Mouse (Mus musculus): Measurements from ENCODE around the gene Slc11a1.

The Slc11a1 gene

DNA sequence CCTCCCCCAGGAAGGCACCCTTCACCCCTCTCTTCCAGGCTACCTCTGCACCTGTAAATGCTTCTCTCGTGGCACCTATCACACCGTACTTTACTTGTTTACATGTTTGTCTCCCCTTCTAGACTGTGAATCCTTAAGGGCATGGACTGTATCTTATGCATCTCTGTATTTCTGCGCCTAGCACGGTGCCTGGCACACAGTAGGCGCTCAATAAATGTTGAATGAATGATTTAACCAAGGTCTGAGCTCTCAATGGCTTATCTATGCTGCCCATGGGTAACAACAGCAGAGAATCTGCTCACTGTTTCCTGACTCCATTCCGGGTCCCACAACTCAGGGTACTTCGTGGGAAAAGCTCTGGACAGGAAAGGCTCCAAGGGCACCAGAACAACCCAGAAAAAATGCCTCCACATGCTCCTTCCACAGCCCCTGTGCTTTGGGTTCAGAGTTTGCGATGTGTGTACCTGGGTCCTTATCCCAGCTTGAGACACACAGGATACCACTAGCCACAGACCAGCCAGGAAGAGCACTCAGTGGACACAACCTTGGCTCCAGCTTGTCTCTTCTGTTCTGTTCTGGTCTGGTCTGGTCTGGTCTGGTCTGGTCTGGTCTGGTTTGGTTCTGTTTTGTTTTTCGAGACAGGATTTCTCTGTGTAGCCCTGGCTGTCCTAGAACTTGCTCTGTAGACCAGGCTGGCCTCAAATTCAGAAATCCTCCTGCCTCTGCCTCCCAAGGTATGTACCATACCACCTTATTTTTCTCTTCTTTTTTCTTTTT lies 21.4 kb upstream of the Slc11a1 start:
- no peak for DNase-seq

DNA sequence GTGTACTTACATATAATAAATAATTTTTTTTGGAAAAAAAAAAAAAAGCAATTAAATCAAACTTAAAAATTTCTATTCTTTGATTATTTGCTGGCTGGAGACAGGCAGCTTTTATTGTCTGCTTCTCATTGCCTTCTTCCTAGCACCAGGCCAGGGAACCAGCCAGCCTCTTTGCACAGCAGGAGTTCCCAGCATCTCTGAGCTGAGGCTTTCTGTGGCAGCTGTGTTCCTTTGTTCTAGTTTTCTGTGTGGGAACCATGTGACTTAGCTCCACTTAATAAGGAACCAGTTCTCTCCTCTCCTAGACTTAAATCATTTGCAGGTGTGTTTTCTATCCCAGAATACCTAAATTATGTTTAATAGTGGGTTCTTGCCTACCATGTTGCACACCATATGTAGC lies 17.5 kb upstream of the Slc11a1 start:
- peak; percentile 28 for DNase-seq

DNA sequence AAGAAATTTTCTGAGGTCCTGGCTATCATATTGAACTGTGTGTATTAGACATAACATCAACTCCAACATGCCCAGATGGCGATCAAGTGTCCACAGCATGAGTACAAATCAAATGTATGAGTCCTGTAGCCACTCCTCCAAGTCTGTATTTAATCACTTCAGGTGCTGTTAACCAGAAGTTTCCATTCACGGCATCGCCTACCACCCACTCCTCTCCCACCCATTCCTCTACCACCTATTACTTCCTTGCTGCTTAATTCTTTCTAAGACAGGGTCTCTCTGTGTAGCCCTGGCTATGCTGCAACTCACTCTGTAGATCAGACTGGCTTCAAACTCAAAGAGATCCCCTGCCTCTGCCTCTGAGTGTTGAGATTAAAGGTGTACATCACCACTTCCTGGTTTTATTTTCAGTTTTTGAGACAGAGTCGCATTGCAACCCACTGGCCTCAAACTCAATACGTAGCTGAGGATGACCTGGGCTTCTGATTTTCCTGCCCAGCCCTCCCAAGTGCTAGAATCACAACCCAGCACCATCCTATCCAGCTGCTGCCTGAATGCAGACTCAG lies 15.0 kb upstream of the Slc11a1 start:
- DNase-seq, result no peak

DNA sequence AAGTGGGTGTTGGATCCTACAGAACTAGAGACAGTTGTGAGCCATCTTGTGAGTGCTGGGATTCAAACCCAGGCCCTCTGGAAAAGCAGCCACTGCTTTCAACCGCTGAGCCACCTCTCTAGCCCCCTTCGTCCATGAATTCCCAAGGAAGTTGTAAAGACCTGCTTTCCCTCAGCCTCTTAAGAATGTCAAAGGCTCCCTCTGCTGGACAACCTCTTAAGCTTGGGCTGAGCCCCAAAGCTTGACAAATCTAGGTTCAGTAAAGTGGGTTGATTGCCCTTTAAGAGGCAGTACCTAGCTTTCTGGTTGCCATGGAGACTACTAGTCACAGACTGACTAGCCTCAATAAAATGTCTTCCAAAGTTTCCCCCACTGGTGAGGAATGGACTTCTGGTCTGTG lies 13.2 kb upstream of the Slc11a1 start, which contains the start of gene Catip:
Gene Catip, plus strand, starts transcription at position 297 of the 400 bp plus-strand sequence.
- peak; percentile 91 for DNase-seq

DNA sequence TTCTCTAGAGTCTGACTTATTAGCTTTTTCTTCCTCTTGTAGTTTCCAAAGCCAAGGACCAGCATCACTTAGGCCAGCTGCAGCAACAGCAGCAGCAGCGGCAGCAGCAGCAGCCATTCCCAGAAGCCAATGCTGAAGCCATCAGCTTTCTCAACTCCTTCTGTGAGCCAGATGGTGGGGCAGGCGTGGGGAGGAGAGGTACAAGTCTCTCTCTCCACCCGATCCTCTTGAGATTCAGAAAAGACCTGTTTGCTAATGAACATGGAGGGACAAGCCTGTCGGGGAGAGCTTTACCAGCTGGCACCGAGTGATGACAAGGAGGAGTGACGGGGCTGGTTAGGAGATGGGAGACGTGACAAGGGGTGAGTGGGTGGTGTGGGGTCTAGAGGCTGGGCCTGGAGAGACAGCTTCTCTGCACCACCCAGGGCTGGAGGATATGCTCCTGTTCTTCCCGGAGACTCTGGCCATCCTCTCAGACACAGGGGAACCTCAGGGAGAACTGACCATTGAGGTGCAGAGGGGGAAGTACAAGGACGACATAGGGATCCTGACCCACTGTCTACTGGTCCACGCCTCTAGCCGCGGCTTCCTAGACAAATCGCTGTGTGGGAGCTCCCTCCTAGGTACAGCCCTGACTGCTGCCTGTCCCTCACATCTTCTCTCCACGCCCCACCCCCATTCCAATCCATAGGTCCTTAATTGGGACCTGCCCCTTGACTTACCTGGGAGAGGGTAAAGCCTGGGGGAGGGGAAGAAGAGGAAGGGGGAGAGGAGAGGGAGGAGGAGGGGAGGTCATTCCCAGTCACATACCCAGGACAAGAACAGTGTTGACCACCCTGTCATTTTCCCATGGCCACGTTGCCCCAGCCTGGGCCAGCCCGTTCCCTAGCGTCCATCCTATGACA lies 12.4 kb upstream of the Slc11a1 start:
- DNase-seq, result no peak

DNA sequence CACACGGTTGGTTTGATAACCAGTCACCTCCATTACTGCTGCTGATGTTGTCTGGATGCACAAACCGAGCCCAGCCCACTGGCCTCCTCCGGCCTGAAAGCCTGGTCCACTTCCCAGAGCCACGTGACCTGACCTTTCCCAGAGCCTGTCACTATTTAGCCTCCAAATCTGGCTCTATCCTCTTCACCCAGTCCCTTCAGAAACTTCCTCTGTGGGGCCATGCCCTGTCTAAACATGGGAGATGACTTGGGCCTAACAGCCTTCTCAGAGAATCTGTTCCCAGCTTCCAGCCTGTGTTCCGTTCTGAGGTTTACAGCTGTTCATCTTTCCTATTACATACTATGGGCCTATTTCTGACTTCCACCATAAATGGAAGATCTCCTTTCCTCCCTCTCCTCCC lies 11.6 kb upstream of the Slc11a1 start:
- no peak for DNase-seq

DNA sequence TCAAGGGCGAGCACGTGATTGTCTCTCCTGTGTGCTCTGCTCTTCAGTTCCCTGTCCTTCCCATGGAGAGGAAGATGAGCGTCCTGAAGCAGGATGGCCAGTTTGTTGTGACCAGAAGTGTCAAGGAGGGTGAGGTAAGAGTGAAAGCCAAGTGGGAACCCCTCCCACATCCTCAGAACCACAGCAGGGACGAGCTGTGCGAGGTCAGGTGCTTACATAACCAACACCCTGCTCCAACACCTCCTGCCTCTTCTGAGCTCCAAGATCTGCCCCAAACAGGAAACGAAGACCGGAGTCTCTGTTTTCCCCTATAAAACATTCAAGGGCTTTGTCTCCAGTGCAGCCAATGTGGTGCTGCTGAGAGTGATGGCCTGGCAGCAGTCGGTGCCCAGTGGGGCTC lies 10.7 kb upstream of the Slc11a1 start:
- no peak for DNase-seq

DNA sequence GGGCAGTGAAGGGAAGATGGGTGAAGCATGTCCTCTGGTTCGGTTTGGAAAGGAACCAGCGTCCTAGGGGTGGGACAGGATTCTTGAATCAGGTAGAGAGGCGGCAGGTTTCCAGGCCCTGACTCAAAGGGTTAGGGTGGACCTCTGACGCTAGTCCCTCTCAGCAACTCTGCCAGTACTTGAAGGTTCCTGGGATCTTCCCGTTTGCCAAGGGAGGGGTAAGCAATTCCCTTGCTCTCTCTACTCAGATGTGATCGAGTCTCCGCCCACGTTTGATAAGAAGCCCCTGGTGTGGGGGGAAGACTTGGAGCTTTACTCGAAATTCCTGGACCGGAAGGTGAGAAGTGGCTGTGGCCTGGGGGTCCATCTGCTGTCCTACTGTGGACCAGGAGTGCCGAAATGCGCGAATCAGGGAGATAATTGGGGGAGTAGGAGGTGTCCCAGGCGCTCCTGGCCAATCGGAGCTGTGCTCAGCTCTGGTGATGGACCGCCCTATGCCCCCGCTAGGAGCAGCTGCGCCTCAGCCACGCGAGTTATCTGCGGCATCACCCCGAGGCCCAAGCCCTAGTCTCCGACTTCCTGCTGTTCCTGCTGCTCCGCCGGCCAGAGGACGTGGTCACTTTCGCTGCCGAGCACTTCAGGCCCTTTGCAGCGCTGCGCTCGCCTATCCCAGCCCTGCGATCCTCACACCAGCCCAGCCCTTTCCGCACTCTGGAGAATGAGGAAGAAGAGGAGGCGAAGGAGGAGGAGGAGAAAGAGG lies 6.9 kb upstream of the Slc11a1 start:
- DNase-seq, result peak; percentile 75

DNA sequence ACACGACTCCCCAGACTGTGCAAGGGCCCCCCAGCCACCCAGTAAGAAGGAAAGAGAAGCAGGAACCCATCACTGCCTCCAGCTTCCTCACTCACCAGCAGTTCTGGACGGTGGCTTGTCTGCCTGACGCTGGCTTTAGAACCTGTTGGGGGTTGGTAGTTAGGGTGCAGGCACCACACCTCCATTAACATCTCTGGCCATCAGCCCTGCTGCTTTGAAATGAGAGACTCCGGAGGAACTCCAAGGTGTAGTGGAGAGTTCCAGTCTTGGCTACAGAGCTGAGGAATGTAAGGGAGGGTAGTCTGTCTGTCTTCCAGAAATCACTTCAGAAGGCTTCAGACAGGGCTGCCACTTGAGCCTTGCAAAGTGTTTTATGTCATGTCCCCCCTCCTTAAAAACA lies 5.0 kb upstream of the Slc11a1 start:
- no peak for DNase-seq

DNA sequence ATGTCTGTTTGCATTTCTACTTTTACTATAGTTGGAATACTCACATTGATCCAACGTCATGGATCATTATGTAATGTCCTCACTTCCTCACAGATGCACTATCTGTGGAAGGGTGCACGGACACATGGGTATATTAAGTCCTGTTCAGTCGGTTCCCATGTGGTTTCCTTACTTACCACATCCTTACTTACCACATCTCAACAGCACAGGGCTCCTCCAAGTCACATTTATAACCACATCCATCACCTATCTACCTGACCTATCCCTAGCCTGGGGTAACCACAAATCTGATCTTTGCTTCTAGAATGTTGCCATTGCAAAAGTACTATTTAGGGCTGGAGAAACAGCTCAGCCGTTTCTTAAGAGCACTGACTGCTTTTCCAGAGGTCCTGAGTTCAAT lies 1.6 kb upstream of the Slc11a1 start:
- DNase-seq, result no peak

DNA sequence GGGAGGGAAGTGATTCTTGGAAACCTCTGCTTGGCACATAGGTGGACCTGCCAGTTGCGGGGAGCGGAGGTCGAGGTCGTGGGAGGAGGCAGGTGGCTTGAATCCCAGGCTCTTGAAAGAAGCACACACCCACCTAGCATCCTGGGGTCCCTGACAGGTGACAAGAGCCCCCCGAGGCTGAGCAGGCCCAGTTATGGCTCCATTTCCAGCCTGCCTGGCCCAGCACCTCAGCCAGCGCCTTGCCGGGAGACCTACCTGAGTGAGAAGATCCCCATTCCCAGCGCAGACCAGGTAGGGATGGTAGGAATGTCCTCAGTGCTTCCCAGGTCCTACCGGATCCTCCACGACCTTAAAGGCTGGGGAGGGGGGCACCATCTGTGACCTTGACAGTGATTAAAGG lies 566 bp downstream of the Slc11a1 start:
- no peak for DNase-seq

DNA sequence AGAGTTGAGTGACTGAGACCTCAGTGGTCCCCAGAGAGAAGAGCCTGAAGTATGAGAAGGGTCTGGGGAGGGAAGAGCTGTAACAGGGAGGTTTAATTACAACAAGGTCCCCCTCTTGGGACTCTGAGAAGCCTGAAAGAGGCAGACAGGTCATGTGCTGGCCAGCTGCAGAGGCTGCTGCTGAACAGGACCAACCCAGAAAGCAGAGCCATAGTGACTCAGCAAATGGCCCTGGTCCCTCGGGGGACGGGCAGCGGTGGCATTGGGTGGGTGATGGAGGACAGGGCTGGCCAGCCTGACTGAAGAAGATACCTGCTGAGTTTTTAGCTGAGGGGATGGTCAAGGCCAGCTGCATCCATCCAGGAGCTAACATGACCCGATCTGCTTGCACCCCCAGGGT lies 1.4 kb downstream of the Slc11a1 start:
- DNase-seq, result no peak

DNA sequence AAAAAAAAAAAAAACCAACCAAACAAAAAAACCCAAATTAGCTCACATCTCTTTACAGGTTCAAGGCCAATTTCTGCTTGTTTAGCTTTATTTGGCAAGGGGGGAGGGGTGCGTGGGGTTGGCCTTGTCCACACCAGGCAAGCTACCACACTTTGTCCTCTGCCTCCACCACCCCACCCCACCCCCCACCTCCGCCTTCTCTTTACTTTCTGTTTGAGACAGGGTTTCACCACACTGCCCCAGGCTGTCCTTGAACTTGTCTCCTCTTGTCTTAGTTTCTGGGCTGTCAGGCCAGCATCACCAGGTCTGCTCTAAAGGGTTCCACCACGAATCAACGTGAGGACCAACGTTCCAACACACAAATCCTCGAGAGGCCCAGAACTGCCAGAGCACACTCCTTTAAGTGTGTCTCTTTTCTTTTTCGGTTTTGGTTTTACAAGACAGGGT lies 4.1 kb downstream of the Slc11a1 start:
- DNase-seq, result no peak

DNA sequence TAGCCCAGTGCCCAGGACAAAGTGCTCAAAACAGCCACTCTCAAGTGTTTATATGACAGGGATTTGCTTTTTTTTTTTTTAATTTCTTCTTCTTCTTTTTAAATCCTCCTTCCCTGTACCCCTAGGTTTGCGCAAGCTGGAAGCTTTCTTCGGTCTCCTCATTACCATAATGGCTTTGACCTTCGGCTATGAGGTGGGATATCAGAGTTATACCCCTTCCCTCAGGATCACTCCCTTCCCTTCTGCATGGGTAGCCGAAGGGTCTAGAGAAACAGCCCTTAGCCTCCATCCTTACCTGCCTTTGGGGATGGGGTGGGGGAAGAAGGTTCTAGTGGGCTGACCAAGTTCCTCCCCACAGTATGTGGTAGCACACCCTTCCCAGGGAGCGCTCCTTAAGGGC lies 5.5 kb downstream of the Slc11a1 start:
- DNase-seq, result no peak

DNA sequence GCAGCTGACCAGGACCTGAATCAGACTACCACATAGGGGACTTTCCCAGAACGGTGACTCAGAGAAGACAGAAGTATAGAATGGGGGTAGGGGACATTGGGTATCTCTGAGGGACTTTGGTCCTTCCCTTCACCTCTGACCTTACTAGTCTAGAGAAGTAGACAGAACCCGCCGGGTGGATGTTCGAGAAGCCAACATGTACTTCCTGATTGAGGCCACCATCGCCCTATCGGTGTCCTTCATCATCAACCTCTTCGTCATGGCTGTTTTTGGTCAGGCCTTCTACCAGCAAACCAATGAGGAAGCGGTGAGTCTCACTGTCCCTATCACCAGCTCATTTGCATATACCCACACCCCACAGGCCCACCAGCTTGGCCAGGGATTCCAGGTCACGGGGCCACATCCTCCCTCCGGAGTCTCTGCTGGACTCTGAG lies 6.6 kb downstream of the Slc11a1 start:
- no peak for DNase-seq

DNA sequence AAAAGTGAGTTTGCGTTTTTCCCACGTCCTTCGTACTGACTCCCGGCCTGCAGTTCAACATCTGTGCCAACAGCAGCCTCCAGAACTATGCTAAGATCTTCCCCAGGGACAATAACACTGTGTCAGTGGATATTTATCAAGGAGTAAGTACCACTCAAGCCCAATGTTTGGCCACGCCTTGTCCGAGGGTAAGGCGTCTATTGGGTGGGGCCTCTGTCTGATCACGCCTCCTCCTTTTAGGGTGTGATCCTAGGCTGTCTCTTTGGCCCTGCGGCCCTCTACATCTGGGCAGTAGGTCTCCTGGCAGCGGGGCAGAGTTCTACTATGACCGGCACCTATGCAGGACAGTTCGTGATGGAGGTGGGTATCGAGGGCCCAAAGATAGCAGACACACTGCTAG lies 8.4 kb downstream of the Slc11a1 start:
- DNase-seq, result no peak

DNA sequence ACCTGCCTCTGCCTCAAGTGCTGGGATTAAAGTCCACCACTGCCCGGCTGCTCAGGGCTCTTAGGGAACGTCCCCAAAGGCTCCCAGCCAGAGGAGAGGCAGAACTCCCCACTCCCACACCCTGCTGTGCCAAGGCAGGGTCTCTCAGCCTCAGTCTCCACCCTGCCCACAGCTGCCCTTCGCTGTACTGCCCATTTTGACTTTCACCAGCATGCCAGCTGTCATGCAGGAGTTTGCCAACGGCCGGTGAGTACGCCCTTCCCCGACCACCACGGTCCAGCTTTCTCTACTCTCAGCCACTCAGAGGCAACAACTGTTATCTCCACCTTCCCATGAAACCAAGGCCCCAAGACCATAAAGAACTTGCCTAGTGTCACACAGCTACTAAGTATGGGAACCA lies 9.5 kb downstream of the Slc11a1 start:
- DNase-seq, result no peak

DNA sequence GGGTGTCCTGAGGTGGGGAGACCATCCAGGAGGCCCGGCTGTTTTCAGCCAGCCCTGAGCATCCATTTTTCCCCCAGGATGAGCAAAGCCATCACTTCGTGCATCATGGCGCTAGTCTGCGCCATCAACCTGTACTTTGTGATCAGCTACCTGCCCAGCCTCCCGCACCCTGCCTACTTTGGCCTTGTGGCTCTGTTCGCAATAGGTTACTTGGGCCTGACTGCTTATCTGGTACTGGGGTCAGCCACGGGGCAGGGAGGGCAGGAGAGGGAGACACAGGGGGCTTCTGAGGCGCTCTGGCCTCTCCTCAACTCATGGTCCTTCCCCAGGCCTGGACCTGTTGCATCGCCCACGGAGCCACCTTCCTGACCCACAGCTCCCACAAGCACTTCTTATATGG lies 10.1 kb downstream of the Slc11a1 start:
- no peak for DNase-seq

DNA sequence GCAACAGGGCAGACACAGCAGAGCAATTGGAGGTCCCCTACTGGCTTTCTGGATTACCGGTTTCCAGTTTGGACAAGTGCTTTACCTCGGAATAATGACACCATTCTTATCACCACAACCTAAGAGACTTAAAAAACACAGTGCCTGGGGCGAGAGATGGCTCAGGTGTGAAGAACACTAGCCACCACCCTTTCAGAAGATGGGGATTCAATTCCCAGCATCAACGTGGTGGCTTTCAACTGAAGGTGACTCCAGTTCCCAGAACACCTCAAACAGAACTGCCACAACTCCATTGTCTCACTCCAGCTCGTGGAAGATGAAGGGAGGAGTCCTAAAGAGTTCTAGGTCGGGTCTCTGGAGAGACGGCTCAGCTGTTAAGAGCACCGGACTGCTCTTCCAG lies 10.5 kb downstream of the Slc11a1 start:
- DNase-seq, result no peak

DNA sequence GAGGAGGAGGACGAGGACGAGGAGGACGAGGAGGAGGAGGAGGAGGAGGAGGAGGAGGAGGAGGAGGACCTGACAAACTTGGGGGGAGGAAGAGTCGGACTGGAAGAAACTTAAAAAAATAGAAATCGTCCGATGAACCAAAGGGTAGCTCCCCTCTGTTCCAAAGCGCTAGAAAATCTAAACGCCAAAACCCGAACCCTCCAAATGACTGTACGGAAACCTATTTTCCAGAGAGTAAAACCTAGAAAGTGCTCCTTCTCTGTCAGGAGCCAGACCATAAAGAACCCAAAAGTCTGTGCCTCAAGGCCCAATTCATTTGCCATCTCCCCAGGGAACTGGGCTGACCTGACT lies 11.3 kb downstream of the Slc11a1 start:
- DNase-seq, result no peak

DNA sequence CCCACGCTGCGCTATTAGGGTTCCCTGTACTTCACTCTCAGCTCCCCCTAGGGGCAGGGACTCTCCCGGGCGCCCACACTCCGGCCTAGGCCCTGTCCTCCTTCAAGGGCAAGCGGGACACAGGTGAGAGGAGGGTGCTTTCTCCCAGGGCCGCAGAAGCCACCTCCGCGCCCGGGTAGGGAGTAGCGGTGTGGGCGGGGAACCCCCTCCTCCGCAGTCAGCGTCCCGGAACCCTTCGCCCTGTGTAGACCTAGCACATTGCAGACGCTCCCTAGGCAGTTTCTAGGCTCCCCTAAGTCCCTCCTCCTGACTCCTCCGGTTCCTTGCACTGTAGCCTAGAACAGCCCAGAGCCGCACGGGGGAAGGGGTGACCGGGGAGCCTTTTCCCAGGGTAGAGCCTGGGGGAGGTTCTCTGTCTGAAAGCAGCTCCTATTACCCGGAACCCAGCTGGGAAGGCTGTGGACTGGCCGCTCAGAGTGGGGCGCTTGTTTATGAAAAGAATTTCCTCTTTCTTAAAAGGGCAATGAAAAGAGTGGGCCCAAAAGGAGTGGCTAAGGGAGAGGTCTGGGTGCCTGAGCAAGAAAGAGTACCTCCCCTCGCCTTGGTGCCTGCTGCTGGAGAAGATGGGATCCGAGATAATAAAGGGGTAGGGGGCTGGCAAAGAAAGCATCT lies 11.9 kb downstream of the Slc11a1 start:
- peak; percentile 98 for DNase-seq

DNA sequence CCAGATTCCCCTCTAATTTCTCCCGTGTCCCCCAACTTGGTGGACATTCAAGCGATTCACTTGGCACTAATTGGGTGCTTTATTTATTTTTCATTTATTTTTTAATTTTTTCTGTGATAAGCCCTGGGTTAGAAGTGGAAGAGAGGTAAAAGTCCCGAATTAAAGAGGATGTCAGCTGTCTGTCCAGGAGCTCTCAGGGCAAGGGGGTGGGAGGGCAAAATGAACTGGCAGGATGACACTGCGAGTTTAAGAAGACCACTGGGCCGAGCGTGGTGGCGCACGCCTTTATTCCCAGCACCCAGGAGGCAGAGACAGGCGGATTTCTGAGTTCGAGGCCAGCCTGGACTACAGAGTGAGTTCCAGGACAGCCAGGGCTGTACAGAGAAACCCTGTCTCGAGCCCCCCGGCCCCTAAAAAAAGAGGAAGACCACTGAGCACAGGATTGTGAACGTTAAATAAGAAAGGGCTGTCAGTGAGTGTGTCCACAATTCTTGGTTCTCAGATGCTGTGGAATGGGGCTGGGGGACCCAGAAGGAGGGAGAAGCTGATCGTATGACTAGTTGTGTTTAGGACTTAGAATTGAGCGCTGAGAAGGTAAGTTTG lies 12.5 kb downstream of the Slc11a1 start:
- no peak for DNase-seq
